13 mouse cellular contexts compared by ENCODE assay signal in genomic region chr17:32018127-32018894, GRCm38 (mm10). TPM values are rescaled to one million over a fixed set of nuclear protein-coding genes. Genes with fewer than 3 reads are reported as not detected.
A peak's percentile ranks its signal among the peaks of the same experiment; 100 is the strongest.
DNase-seq lines count a peak whose midpoint lies in the region; ATAC-seq and TF ChIP-seq lines count a peak whose summit lies in the region.
"Had no signal": no experiment of that assay in that cellular context is flagged by ENCODE, and none has a peak within 500 bp of the region (broad histone marks: within the 10 kb centered on the region; RNA-seq: fewer than 3 reads in every experiment).

No protein-coding gene starts in this region.

- no peaks in the 10 kb centered on the region for H3K36me3 ChIP-seq in heart, postnatal 0 days (replicated peaks; ENCODE audit: control insufficient read depth, insufficient read depth, low read length)
- H3K36me3 ChIP-seq: intestine, embryonic 15.5 days; midbrain, embryonic 15.5 days had no signal

- no peaks in the 10 kb centered on the region for H3K27me3 ChIP-seq in heart, postnatal 0 days (ENCODE audit: control insufficient read depth, insufficient read depth, low read length)
- H3K27me3 ChIP-seq: intestine, embryonic 15.5 days; midbrain, embryonic 15.5 days had no signal

- no peak overlapping the region for H3K4me2 ChIP-seq in heart, postnatal 0 days (ENCODE audit: low read depth, low read length)
- H3K4me2 ChIP-seq: intestine, embryonic 15.5 days; midbrain, embryonic 15.5 days had no signal

- 0 out of 2 replicates have a peak, but pooled peaks have one; percentile 1 for TF ChIP-seq CTCF in heart, postnatal 0 days (IDR thresholded peaks at IDR 0.05; ENCODE audit: low read depth)

- 0 out of 2 replicates have a peak, but pooled peaks cover 9% of the 10 kb centered on the region for H3K4me1 ChIP-seq in heart, postnatal 0 days (ENCODE audit: control insufficient read depth, insufficient read depth)
- H3K4me1 ChIP-seq: intestine, embryonic 15.5 days; midbrain, embryonic 15.5 days had no signal

- no peak overlapping the region for H3K4me3 ChIP-seq in heart, postnatal 0 days (ENCODE audit: low read depth, low read length)
- H3K4me3 ChIP-seq: intestine, embryonic 15.5 days; midbrain, embryonic 15.5 days had no signal

- H3K9ac ChIP-seq in heart, postnatal 0 days (replicated peaks; ENCODE audit: low read depth, low read length) = no peak overlapping the region
- H3K9ac ChIP-seq: intestine, embryonic 15.5 days; midbrain, embryonic 15.5 days had no signal

- peak; percentile 28 for DNase-seq in MN1 (ENCODE audit: low spot score)
- DNase-seq in brain, adult 2 months (ENCODE audit: low read depth, low spot score) = peak; percentile 54
- DNase-seq in heart, adult 18-20 months = peak; percentile 49 to 74
- DNase-seq in heart, postnatal 0 days (ENCODE audit: low spot score) = peak; percentile 77
- no peak for DNase-seq in right cerebral cortex, adult 2 months (ENCODE audit: low spot score in 2 of 2)
- no peak for DNase-seq in right cerebral cortex, postnatal 14 days
- DNase-seq: adrenal gland, adult 2 months; cerebellum, postnatal 25 days; right cerebral cortex, adult 18-20 months; thymus, postnatal 25 days had no signal

- peak; percentile 90 for ATAC-seq in heart, postnatal 0 days (ENCODE audit: insufficient read depth, low read depth)
- no peak for ATAC-seq in megakaryocyte, adult 5-6 weeks (ENCODE audit: poor library complexity, severe bottlenecking)
- ATAC-seq: intestine, embryonic 15.5 days; midbrain, embryonic 15.5 days had no signal

- H3K9me3 ChIP-seq in heart, postnatal 0 days (replicated peaks; ENCODE audit: control insufficient read depth, low read length) = no peaks in the 10 kb centered on the region
- H3K9me3 ChIP-seq: intestine, embryonic 15.5 days; midbrain, embryonic 15.5 days had no signal

- peak overlapping the region; percentile 79 for H3K27ac ChIP-seq in heart, postnatal 0 days (ENCODE audit: low read depth)
- H3K27ac ChIP-seq: intestine, embryonic 15.5 days; midbrain, embryonic 15.5 days had no signal

- TF ChIP-seq EP300 in heart, postnatal 0 days (IDR thresholded peaks at IDR 0.05; ENCODE audit: low read depth) = no peak

- 53% methylated on average over 5 of the region's 5 CpGs for WGBS in heart, postnatal 0 days

RNA-seq across cellular contexts. Expression of gene Rrp1b, which starts 17.6 kb away (rescaled TPM):
- 1 to 10 TPM; 6.3 to 6.9 TPM for total RNA-seq in heart, adult 18-20 months (2021)
- total RNA-seq in heart, postnatal 0 days (2014; rRNA removed; ENCODE audit: low replicate concordance) = 37.1 and 59.7 TPM in 2 replicates
- polyA plus RNA-seq in heart, postnatal 0 days (2015; fragmentation: Nextera tagmentation; extraction: Ambion mirVana) = 14.8 and 16.5 TPM in 2 replicates
- 16.8 and 18.9 TPM in 2 replicates for total RNA-seq in megakaryocyte, adult 5-6 weeks (2015)
- total RNA-seq in megakaryocyte, adult 5-6 weeks (2017) = 18.3 and 19.1 TPM in 2 replicates

RNA-seq across cellular contexts. Expression of gene Hsf2bp, which starts 17.8 kb away (rescaled TPM):
- total RNA-seq in heart, adult 18-20 months (2021) = 1 to 10 TPM; 1.2 to 1.4 TPM
- total RNA-seq in heart, postnatal 0 days (2014; rRNA removed; ENCODE audit: low replicate concordance) = not detected in 2 replicates
- 0.19 and 0.29 TPM in 2 replicates for polyA plus RNA-seq in heart, postnatal 0 days (2015; fragmentation: Nextera tagmentation; extraction: Ambion mirVana)
- not detected in 2 replicates for total RNA-seq in megakaryocyte, adult 5-6 weeks (2015)
- not detected in 2 replicates for total RNA-seq in megakaryocyte, adult 5-6 weeks (2017)
- polyA plus RNA-seq: adrenal gland, adult 2 months had no signal

Comparison
In these comparisons a context has a peak if more than half of its experiments do, and no peak if none do; other contexts are left out.
1. DNase-seq: peak in MN1 (single experiment), brain, adult 2 months (single experiment), heart, adult 18-20 months (2 of 2) and heart, postnatal 0 days (single experiment); none in right cerebral cortex, adult 2 months (0 of 2) and right cerebral cortex, postnatal 14 days (single experiment).